Mouse (Mus musculus) cerebellum, adult 2 months (tissue): ENCODE data around the gene Mob1b. TPM values are rescaled to one million over a fixed set of nuclear protein-coding genes. Genes with fewer than 3 reads are reported as not detected.

Experiments
- DNase-seq, 2 experiments: peaks; one replicate each; pipeline ENCODE4 v3.0.0; 2021
- H3K27ac ChIP-seq: fragments of 200-500 bp; 2 replicates; pipeline ENCODE4 v1.5.1; 2012; ENCODE audit warnings: low read length, control low read depth, inconsistent platforms; ENCODE audit not compliant: insufficient read depth
- H3K27me3 ChIP-seq: fragments of 200-500 bp; 2 replicates; pipeline ENCODE4 v1.6.1; 2012; ENCODE audit warnings: inconsistent platforms, mild to moderate bottlenecking, low read length, moderate library complexity; ENCODE audit not compliant: control insufficient read depth, insufficient read depth
- H3K4me1 ChIP-seq: fragments of 200-500 bp; 2 replicates; pipeline ENCODE4 v1.6.1; 2011; ENCODE audit warnings: low read length; ENCODE audit not compliant: control insufficient read depth, insufficient read depth
- H3K4me3 ChIP-seq: fragments of 200-500 bp; replicated peaks from 2 replicates; pipeline ENCODE3; 2011; ENCODE audit warnings: mild to moderate bottlenecking, low read depth, low read length, control low read depth; ENCODE audit not compliant: insufficient read depth
- CTCF ChIP-seq: fragments of 200-500 bp; IDR thresholded peaks from 2 replicates; pipeline ENCODE4 v1.5.1; 2011; ENCODE audit warnings: low read depth, mild to moderate bottlenecking, control low read depth, low read length, moderate library complexity, borderline replicate concordance; ENCODE audit not compliant: insufficient read depth
- POLR2A ChIP-seq: fragments of 200-500 bp; IDR thresholded peaks from 2 replicates; pipeline ENCODE4 v1.6.1; 2011; ENCODE audit warnings: low read length, control low read depth, borderline replicate concordance; ENCODE audit not compliant: insufficient read depth
- WGBS: fragments of 180-500 bp; shearing (Covaris S2); methylation state at CpG from one replicate; pipeline ENCODE4 v1.1.7; 2018; 5-methylcytosine and 5-hydroxymethylcytosine counted together
- polyA plus RNA-seq: library from polyadenylated mRNA; depleted of rRNA; stranded (reverse); fragments of >200 nt; gene quantifications from 2 replicates; pipeline ENCODE4 v1.2.3, GENCODE M21; 2012

Gene Mob1b
- polyA plus RNA-seq, 1 experiment, result 11.9 TPM

GRCm38 (mm10) chr5:88711618-88712224, 8.9 kb upstream of the Mob1b start:
- no peaks in the 10 kb centered on the region for H3K27me3 ChIP-seq
- DNase-seq, result no peak
- no peaks in the 10 kb centered on the region for H3K4me1 ChIP-seq
- no peak overlapping the region for H3K4me3 ChIP-seq
- TF ChIP-seq POLR2A (no peak), CTCF (no peak)
- 30% methylated on average over 10 of the region's 10 CpGs for WGBS
- no peak overlapping the region for H3K27ac ChIP-seq

GRCm38 (mm10) chr5:88712328-88712727, 8.3 kb upstream of the Mob1b start:
- Histone ChIP-seq H3K27me3 (no peaks in the 10 kb centered on the region), H3K4me3 (no peak overlapping the region), H3K27ac (no peak overlapping the region), H3K4me1 (no peaks in the 10 kb centered on the region)
- WGBS, result 82% methylated on average over 6 of the region's 6 CpGs
- DNase-seq, result no peak
- TF ChIP-seq CTCF (no peak), POLR2A (no peak)

- H3K4me1 ChIP-seq, result peaks cover 3% of the 10 kb centered on the region; the same call in 1 of the 2 replicates
- WGBS, result 85% methylated on average over 2 of the region's 2 CpGs
- DNase-seq, result no peak
- H3K27ac ChIP-seq, result no peak overlapping the region
- TF ChIP-seq POLR2A, result no peak
- TF ChIP-seq CTCF, result no peak
- H3K4me3 ChIP-seq, result no peak overlapping the region
- no peaks in the 10 kb centered on the region for H3K27me3 ChIP-seq
Measured at GRCm38 (mm10) chr5:88716983-88717382, 3.7 kb upstream of the Mob1b start.

- H3K4me1 ChIP-seq, result peaks cover 3% of the 10 kb centered on the region; the same call in 1 of the 2 replicates
- WGBS, result under 1% methylated on average over 37 of the region's 38 CpGs
- no peaks in the 10 kb centered on the region for H3K27me3 ChIP-seq
- peak overlapping the region; percentile 69 for H3K4me3 ChIP-seq
- peak overlapping the region; percentile 9 for H3K27ac ChIP-seq
- TF ChIP-seq CTCF (no peak), POLR2A (no peak)
- no peak for DNase-seq
Measured at GRCm38 (mm10) chr5:88721003-88721475, 384 bp downstream of the Mob1b start.

- DNase-seq, result peak; percentile 33 to 64
- Histone ChIP-seq H3K27ac (peak overlapping the region; percentile 9), H3K27me3 (no peaks in the 10 kb centered on the region), H3K4me3 (peak overlapping the region; percentile 69), H3K4me1 (peaks cover 3% of the 10 kb centered on the region; the same call in 1 of the 2 replicates)
- TF ChIP-seq CTCF, result no peak
- under 1% methylated on average over 31 of the region's 31 CpGs for WGBS
Measured at GRCm38 (mm10) chr5:88721565-88722212, 1.0 kb downstream of the Mob1b start.

GRCm38 (mm10) chr5:88722213-88722600, 1.6 kb downstream of the Mob1b start:
- 5% methylated on average over 4 of the region's 4 CpGs for WGBS
- Histone ChIP-seq H3K27me3 (no peaks in the 10 kb centered on the region), H3K4me1 (peaks cover 3% of the 10 kb centered on the region; the same call in 1 of the 2 replicates), H3K4me3 (peak overlapping the region; percentile 69), H3K27ac (no peak overlapping the region)
- TF ChIP-seq CTCF, result no peak
- no peak for TF ChIP-seq POLR2A
- peak; percentile 62 to 67 for DNase-seq

GRCm38 (mm10) chr5:88724030-88724429, 3.4 kb downstream of the Mob1b start:
- H3K4me1 ChIP-seq, result peaks cover 3% of the 10 kb centered on the region; the same call in 1 of the 2 replicates
- H3K27ac ChIP-seq, result no peak overlapping the region
- no peak for DNase-seq
- TF ChIP-seq CTCF, result no peak
- no peak for TF ChIP-seq POLR2A
- 49% methylated on average over 3 of the region's 3 CpGs for WGBS
- H3K4me3 ChIP-seq, result no peak overlapping the region
- H3K27me3 ChIP-seq, result no peaks in the 10 kb centered on the region
